Mouse (Mus musculus): Measurements from ENCODE around the gene Itga2. TPM values are rescaled to one million over a fixed set of nuclear protein-coding genes. Genes with fewer than 3 reads are reported as not detected.
A peak's percentile ranks its signal among the peaks of the same experiment; 100 is the strongest.

The Itga2 gene
- polyA plus RNA-seq, 2 experiments, result 3.8 to 3.9 TPM

DNA sequence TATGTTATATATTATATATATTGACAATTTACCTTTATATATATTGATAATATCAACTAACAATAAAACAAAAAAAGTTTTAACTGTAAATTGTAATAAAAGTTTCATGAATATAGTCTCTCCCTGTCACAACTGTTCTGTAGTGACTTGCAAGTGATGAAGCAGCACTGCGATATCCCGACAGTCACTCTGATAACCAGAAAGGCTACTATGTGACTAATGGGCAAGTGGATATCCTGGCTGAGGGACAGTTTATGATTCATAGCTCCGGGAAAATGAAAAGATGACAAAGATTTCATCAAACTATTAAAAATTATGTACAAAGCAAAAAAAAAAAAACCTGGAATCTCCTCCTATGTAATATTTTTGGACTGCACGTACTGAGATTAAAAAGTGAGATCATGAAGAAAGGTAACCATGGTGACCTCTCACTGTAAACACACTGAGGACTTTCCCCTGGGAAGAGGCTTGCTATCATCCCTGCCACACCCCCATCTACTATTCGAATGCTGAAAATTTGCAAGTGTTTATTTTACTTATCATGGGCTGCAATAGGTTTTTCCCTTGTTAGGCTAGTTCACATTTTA, 122.2 kb downstream of the Itga2 start:
- H3K4me2 ChIP-seq (replicated peaks; ENCODE audit: low read depth, low read length, severe bottlenecking), result no peak overlapping the region
- no peaks in the 10 kb centered on the region for H3K36me3 ChIP-seq (ENCODE audit: control insufficient read depth, insufficient read depth, low read length)
- H3K27ac ChIP-seq (replicated peaks; ENCODE audit: low read depth, low read length), result no peak overlapping the region
- 83% methylated on average over 5 of the region's 5 CpGs for WGBS
- no peaks in the 10 kb centered on the region for H3K27me3 ChIP-seq (ENCODE audit: control insufficient read depth, insufficient read depth, low read length)
- H3K4me3 ChIP-seq (replicated peaks; ENCODE audit: low read length), result no peak overlapping the region
- ATAC-seq (ENCODE audit: low FRiP score, low read depth), result no peak
- H3K9ac ChIP-seq (ENCODE audit: low read depth, low read length, severe bottlenecking), result no peak overlapping the region
- no peaks in the 10 kb centered on the region for H3K9me3 ChIP-seq (ENCODE audit: control insufficient read depth, low read length)
- no peaks in the 10 kb centered on the region for H3K4me1 ChIP-seq (ENCODE audit: control insufficient read depth, insufficient read depth, low read length)
- DNase-seq (ENCODE audit: low spot score), result no peak
- no peak for TF ChIP-seq POLR2A (IDR thresholded peaks at IDR 0.05; ENCODE audit: borderline replicate concordance, extremely low read depth, insufficient read depth, insufficient read length)

DNA sequence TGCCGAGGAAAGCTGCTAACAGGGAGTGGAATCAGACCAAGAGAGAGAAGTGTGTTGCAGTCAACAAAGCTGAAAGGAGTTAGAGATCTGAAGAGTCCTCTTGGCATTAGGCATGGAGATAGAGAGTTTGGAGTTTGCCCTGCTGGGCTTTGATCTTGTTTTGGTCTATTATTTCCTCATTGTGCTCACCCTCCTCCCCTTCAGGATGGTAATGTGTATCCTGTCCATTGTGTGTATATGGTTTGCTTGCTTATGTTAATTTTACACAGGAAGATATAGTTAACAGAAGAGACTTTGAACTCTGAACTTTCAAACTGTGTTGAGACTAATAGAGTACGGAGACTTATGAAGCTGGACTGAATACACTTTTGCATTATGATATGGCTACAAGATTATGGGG, 128.9 kb downstream of the Itga2 start:
- no peak overlapping the region for H3K4me2 ChIP-seq (replicated peaks; ENCODE audit: low read depth, low read length, severe bottlenecking)
- no peak overlapping the region for H3K27ac ChIP-seq (replicated peaks; ENCODE audit: low read depth, low read length)
- H3K36me3 ChIP-seq (ENCODE audit: control insufficient read depth, insufficient read depth, low read length), result no peaks in the 10 kb centered on the region
- no peaks in the 10 kb centered on the region for H3K9me3 ChIP-seq (ENCODE audit: control insufficient read depth, low read length)
- ATAC-seq (ENCODE audit: low FRiP score, low read depth), result no peak
- H3K9ac ChIP-seq (ENCODE audit: low read depth, low read length, severe bottlenecking), result no peak overlapping the region
- TF ChIP-seq POLR2A (IDR thresholded peaks at IDR 0.05; ENCODE audit: borderline replicate concordance, extremely low read depth, insufficient read depth, insufficient read length), result no peak
- no peaks in the 10 kb centered on the region for H3K4me1 ChIP-seq (ENCODE audit: control insufficient read depth, insufficient read depth, low read length)
- WGBS, result 89% methylated on average over 2 of the region's 2 CpGs
- H3K27me3 ChIP-seq (ENCODE audit: control insufficient read depth, insufficient read depth, low read length), result no peaks in the 10 kb centered on the region
- no peak for DNase-seq (ENCODE audit: low spot score)
- no peak overlapping the region for H3K4me3 ChIP-seq (replicated peaks; ENCODE audit: low read length)

DNA sequence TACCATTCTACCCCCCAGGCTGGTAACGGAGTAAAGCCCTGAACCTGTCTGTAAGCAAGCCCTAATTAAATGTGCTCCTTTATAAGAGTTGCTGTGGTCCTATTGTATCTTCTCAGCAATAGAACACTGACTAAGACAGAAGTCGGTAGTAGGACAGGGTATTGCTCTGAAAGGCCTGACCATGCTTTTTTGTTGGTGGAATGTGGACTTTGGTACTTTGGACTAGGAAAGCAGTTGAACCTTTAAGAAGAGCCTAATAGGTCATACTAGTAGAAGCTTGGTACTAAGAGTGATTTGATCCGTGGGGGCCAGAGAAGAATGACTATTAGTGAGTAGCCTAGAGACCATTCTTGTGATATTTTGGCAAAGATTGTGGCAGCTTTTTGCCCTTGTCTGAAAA, 130.0 kb downstream of the Itga2 start:
- no peak for TF ChIP-seq POLR2A (IDR thresholded peaks at IDR 0.05; ENCODE audit: borderline replicate concordance, extremely low read depth, insufficient read depth, insufficient read length)
- Histone ChIP-seq H3K9ac (ENCODE audit: low read depth, low read length, severe bottlenecking) (no peak overlapping the region), H3K36me3 (ENCODE audit: control insufficient read depth, insufficient read depth, low read length) (no peaks in the 10 kb centered on the region), H3K27me3 (ENCODE audit: control insufficient read depth, insufficient read depth, low read length) (no peaks in the 10 kb centered on the region), H3K4me3 (replicated peaks; ENCODE audit: low read length) (no peak overlapping the region), H3K4me2 (replicated peaks; ENCODE audit: low read depth, low read length, severe bottlenecking) (no peak overlapping the region), H3K4me1 (ENCODE audit: control insufficient read depth, insufficient read depth, low read length) (no peaks in the 10 kb centered on the region), H3K27ac (replicated peaks; ENCODE audit: low read depth, low read length) (no peak overlapping the region), H3K9me3 (ENCODE audit: control insufficient read depth, low read length) (no peaks in the 10 kb centered on the region)
- 77% methylated on average over 3 of the region's 3 CpGs for WGBS
- ATAC-seq (ENCODE audit: low FRiP score, low read depth) (no peak), DNase-seq (ENCODE audit: low spot score) (no peak)

DNA sequence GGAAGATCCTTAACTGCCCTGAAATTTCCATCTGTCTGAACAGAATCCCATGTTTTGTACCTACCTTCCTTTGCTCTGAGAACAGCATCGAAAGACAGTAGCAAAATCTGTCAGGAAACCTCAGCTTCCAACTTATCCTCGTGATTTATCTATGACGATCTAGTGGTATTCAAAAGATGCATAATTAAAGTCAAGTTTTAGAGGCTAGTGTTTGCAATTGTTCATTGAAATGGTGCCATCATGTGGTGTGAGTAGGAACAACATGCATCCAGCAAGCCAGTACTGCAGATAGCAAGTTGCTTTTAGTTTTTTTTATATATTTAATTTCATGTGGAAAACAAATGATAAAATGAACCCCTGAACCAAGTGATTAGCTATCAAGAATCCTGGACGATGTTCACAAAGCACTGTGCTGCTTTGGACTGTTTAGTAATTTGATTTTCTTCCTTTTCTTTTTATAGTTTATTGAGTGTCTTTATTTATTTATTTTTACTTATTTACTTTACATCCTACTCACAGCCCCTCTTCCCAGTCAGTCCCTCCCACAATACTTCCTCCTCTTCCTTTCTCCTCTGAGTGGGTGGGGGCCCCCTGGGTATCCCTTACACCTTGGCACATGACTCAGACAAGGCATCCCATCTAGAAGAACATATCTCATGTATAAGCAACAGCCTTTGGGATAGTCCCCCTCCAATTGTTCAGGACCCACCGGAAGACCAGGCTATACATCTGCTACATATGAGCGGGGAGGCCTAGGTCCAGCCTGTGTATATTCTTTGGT, 138.5 kb downstream of the Itga2 start:
- no peak for TF ChIP-seq POLR2A (IDR thresholded peaks at IDR 0.05; ENCODE audit: borderline replicate concordance, extremely low read depth, insufficient read depth, insufficient read length)
- no peaks in the 10 kb centered on the region for H3K36me3 ChIP-seq (ENCODE audit: control insufficient read depth, insufficient read depth, low read length)
- WGBS, result 45% methylated on average over 6 of the region's 6 CpGs
- ATAC-seq (ENCODE audit: low FRiP score, low read depth) (0 out of 2 replicates have a peak, but pooled peaks have one; percentile 6), DNase-seq (ENCODE audit: low spot score) (peak; percentile 77)
- no peaks in the 10 kb centered on the region for H3K4me1 ChIP-seq (ENCODE audit: control insufficient read depth, insufficient read depth, low read length)
- no peak overlapping the region for H3K27ac ChIP-seq (replicated peaks; ENCODE audit: low read depth, low read length)
- no peak overlapping the region for H3K4me2 ChIP-seq (replicated peaks; ENCODE audit: low read depth, low read length, severe bottlenecking)
- no peak overlapping the region for H3K4me3 ChIP-seq (replicated peaks; ENCODE audit: low read length)
- H3K9ac ChIP-seq (ENCODE audit: low read depth, low read length, severe bottlenecking), result no peak overlapping the region
- no peaks in the 10 kb centered on the region for H3K27me3 ChIP-seq (ENCODE audit: control insufficient read depth, insufficient read depth, low read length)
- H3K9me3 ChIP-seq (ENCODE audit: control insufficient read depth, low read length), result no peaks in the 10 kb centered on the region

DNA sequence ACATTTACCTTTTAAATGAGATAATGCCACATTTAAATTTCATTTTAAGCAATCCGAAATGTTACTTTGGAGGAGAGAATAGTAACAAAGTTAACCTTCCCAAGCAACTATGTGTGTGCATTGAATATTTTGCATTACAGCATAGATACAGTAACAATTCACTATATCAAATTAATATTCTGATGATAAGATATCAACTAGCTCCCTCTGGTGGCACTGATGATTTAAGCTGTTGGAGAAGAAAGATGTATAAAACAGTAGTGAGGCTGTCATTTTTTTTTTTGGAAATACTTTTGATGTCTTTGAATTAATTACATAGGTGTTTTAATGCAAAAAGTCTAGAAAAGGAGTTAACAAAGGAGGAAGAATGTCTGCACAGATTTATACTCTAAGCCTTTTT, 140.4 kb downstream of the Itga2 start:
- no peak overlapping the region for H3K4me3 ChIP-seq (replicated peaks; ENCODE audit: low read length)
- no peak overlapping the region for H3K27ac ChIP-seq (replicated peaks; ENCODE audit: low read depth, low read length)
- no peaks in the 10 kb centered on the region for H3K9me3 ChIP-seq (ENCODE audit: control insufficient read depth, low read length)
- no peak for ATAC-seq (ENCODE audit: low FRiP score, low read depth)
- H3K27me3 ChIP-seq (ENCODE audit: control insufficient read depth, insufficient read depth, low read length), result no peaks in the 10 kb centered on the region
- H3K4me2 ChIP-seq (replicated peaks; ENCODE audit: low read depth, low read length, severe bottlenecking), result no peak overlapping the region
- 81% methylated on average over 1 of the region's 1 CpGs for WGBS
- TF ChIP-seq POLR2A (IDR thresholded peaks at IDR 0.05; ENCODE audit: borderline replicate concordance, extremely low read depth, insufficient read depth, insufficient read length), result no peak
- H3K36me3 ChIP-seq (ENCODE audit: control insufficient read depth, insufficient read depth, low read length), result no peaks in the 10 kb centered on the region
- H3K9ac ChIP-seq (ENCODE audit: low read depth, low read length, severe bottlenecking), result no peak overlapping the region
- no peaks in the 10 kb centered on the region for H3K4me1 ChIP-seq (ENCODE audit: control insufficient read depth, insufficient read depth, low read length)
- DNase-seq (ENCODE audit: low spot score), result peak; percentile 68

Other genes with a start within 250 kb of the Itga2 start
- gene Mocs2, start 113.9 kb downstream of the Itga2 start, polyA plus RNA-seq (2012; rRNA removed), result 48.3 and 69.0 TPM in 2 replicates
- 112 and 114 TPM in 2 replicates for gene Mocs2, start 113.9 kb downstream of the Itga2 start, polyA plus RNA-seq (2014; fragmentation: Nextera tagmentation; extraction: Ambion mirVana)
- 37.4 and 37.8 TPM in 2 replicates for gene Pelo, start 158.1 kb upstream of the Itga2 start, polyA plus RNA-seq (2012; rRNA removed)
- gene Pelo, start 158.1 kb upstream of the Itga2 start, polyA plus RNA-seq (2014; fragmentation: Nextera tagmentation; extraction: Ambion mirVana), result 7.3 and 7.4 TPM in 2 replicates
- gene Gm49395, start 169.8 kb upstream of the Itga2 start, polyA plus RNA-seq (2012; rRNA removed), result 1.4 and 1.8 TPM in 2 replicates
- 3.8 and 7.3 TPM in 2 replicates for gene Gm49395, start 169.8 kb upstream of the Itga2 start, polyA plus RNA-seq (2014; fragmentation: Nextera tagmentation; extraction: Ambion mirVana)
- 4.5 and 4.7 TPM in 2 replicates for gene Itga1, start 169.9 kb upstream of the Itga2 start, polyA plus RNA-seq (2012; rRNA removed)
- gene Itga1, start 169.9 kb upstream of the Itga2 start, polyA plus RNA-seq (2014; fragmentation: Nextera tagmentation; extraction: Ambion mirVana), result 8.4 and 11.9 TPM in 2 replicates